Mouse (Mus musculus) thymus, adult 2 months (tissue): ENCODE measurements around the gene Snapc2. TPM values are rescaled to one million over a fixed set of nuclear protein-coding genes. Genes with fewer than 3 reads are reported as not detected.

Source experiments
- DNase-seq: peaks from one replicate; pipeline ENCODE4 v3.0.0; 2021
- H3K27ac ChIP-seq: fragments of 200-500 bp; 2 replicates; pipeline ENCODE4 v1.5.1; 2012; ENCODE audit warnings: low read length, control low read depth; ENCODE audit not compliant: control insufficient read depth, insufficient read depth
- H3K27me3 ChIP-seq: fragments of 200-500 bp; 2 replicates; pipeline ENCODE4 v1.6.1; 2012; ENCODE audit warnings: mild to moderate bottlenecking, low read length, moderate library complexity, mixed read lengths; ENCODE audit not compliant: control insufficient read depth, insufficient read depth
- H3K36me3 ChIP-seq: fragments of 200-500 bp; 2 replicates; pipeline ENCODE4 v1.6.1; 2012; ENCODE audit warnings: mild to moderate bottlenecking, low read length, moderate library complexity; ENCODE audit not compliant: control insufficient read depth, insufficient read depth
- H3K4me1 ChIP-seq: fragments of 200-500 bp; replicated peaks from 2 replicates; pipeline ENCODE4 v1.6.1; 2012; ENCODE audit warnings: low read length; ENCODE audit not compliant: control insufficient read depth, insufficient read depth
- H3K4me3 ChIP-seq: fragments of 200-500 bp; 2 replicates; pipeline ENCODE4 v1.5.1; 2012; ENCODE audit warnings: mild to moderate bottlenecking, low read length, control low read depth, moderate library complexity; ENCODE audit not compliant: control insufficient read depth, insufficient read depth
- CTCF ChIP-seq: fragments of 200-500 bp; IDR thresholded peaks from 2 replicates; pipeline ENCODE4 v1.5.1; 2012; ENCODE audit warnings: mild to moderate bottlenecking, control low read depth, low read length, moderate library complexity, borderline replicate concordance; ENCODE audit not compliant: control insufficient read depth, poor library complexity, insufficient read depth; ENCODE audit errors: extremely low read depth
- POLR2A ChIP-seq: fragments of 200-500 bp; IDR thresholded peaks from 2 replicates; pipeline ENCODE4 v1.6.1; 2012; ENCODE audit warnings: mild to moderate bottlenecking, low read length, control low read depth, moderate library complexity; ENCODE audit not compliant: control insufficient read depth, poor library complexity, insufficient read depth; ENCODE audit errors: extremely low read depth
- WGBS: fragments of 180-500 bp; shearing (Covaris S2); methylation state at CpG from one replicate; pipeline ENCODE4 v1.1.7; 2018; 5-methylcytosine and 5-hydroxymethylcytosine counted together
- polyA plus RNA-seq: library from polyadenylated mRNA; depleted of rRNA; stranded (reverse); fragments of >200 nt; gene quantifications from 2 replicates; pipeline ENCODE4 v1.2.3, GENCODE M21; 2012

Snapc2 gene
- polyA plus RNA-seq, 1 experiment, result 40.8 TPM

DNA sequence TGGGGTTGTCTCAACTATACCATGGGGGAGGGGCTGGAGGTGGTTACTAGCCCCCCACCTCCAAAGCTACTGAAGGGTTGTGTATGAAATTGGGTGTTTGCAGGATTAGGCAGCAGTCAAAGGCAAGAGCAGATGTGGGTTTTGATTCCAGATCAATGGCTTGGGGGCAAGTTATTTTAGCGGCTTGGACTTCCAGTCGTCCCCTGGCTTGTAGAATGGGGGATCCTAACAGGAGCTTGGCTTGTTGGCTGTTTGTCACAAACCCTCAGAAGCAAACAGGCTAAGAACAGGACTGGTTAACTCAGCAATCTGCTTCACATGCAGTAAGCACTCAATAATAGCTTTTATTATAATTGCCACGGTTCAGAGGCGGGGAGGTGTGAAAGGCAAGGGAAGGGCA, 4.5 kb downstream of the Snapc2 start:
- no peak overlapping the region for H3K27ac ChIP-seq
- no peak overlapping the region for H3K4me3 ChIP-seq
- TF ChIP-seq POLR2A (no peak), CTCF (no peak)
- 88% methylated on average over 4 of the region's 4 CpGs for WGBS
- DNase-seq, result no peak
- H3K4me1 ChIP-seq, result peaks cover 11% of the 10 kb centered on the region
- H3K36me3 ChIP-seq, result no peaks in the 10 kb centered on the region
- H3K27me3 ChIP-seq, result no peaks in the 10 kb centered on the region

DNA sequence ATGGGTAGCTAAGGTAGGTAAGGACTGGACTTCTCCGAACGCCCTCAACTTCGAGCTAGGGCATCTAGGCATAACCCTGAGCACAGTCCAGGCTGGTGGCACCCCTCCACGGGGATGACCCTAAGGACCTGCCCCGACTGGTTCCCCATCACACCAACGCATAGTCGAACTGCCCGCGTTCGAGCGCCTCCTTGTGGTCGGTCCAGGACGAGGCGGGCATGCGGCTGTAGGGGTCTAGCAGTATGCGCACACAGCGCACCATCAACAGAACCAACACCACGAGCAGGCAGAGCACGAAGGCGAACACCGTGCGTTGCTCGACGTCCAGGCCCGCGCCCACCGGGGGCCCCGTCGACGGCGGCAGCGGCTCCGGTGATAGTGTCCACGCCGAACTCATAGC, 5.4 kb downstream of the Snapc2 start:
- no peaks in the 10 kb centered on the region for H3K27me3 ChIP-seq
- TF ChIP-seq CTCF (peak; percentile 92), POLR2A (no peak)
- peaks cover 7% of the 10 kb centered on the region for H3K4me1 ChIP-seq
- H3K27ac ChIP-seq, result no peak overlapping the region
- H3K36me3 ChIP-seq, result no peaks in the 10 kb centered on the region
- WGBS, result 6% methylated on average over 35 of the region's 35 CpGs
- H3K4me3 ChIP-seq, result peak overlapping the region; percentile 54
- DNase-seq, result peak; percentile 85

DNA sequence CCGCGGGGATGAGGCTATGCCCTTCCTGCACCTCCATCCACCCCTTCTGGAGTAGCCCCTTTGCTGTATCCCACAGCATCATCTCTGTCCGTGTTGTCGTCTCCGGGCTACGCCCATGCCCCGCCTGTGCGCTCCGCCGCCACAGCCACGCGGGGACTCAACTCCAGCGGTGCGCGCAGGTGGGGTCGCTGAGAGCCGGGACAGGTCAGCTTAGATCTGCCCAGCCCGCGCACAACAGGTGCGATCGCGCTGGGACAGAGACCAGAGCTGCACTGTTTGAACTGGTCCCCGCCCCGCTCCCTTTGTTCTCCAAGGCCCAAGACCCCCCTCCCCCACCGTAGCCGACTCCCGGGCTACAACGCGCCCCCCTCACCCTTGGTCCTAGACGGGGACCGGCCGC, 5.8 kb downstream of the Snapc2 start:
- TF ChIP-seq CTCF (peak; percentile 2; the same call in 1 of the 2 replicates), POLR2A (no peak)
- no peaks in the 10 kb centered on the region for H3K27me3 ChIP-seq
- DNase-seq, result no peak
- peak overlapping the region; percentile 54 for H3K4me3 ChIP-seq
- under 1% methylated on average over 32 of the region's 32 CpGs for WGBS
- no peak overlapping the region for H3K27ac ChIP-seq
- H3K4me1 ChIP-seq, result peaks cover 4% of the 10 kb centered on the region
- H3K36me3 ChIP-seq, result no peaks in the 10 kb centered on the region

DNA sequence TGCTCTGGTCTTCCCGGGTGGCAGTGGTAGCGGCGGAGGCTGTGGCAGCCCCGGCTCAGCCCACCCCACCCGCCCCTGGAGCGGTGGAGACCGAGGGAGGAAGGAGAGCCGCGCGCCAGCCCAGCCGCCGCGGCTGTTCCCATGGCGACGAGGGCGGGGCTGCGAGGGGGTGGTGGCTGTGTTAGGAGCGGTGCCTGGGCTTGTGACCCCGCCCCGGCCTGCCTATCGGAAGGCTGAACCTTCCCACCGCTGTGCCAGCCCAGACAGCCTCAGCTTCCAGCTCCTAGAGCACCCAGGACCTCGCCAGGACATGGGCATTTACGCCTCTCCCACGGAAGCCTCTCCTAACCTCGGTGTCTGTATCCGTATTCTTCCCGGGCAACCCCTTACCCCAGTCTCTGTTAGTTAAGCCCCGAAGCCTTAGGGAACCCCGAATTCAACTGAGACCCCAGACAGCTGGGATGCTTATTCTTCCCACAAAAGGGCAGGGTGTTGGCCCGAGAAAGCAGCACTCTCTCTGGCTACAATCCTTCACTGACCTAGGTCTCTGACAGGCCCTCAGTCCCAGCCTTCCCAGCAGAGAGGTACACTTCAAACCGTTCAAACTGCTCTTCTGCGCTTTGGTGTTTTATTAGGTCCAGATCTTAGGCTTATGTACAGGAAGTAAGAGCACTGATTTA, 6.4 kb downstream of the Snapc2 start, which contains the start of gene Ctxn1:
Ctxn1 (minus strand) TSS at position 150 of the 680 bp plus-strand sequence.
- 13% methylated on average over 33 of the region's 33 CpGs for WGBS
- no peak for TF ChIP-seq POLR2A
- Histone ChIP-seq H3K36me3 (no peaks in the 10 kb centered on the region; the same call in 1 of the 2 replicates), H3K27ac (no peak within 1 kb of the TSS), H3K27me3 (no peaks in the 10 kb centered on the region), H3K4me1 (peaks cover 4% of the 10 kb centered on the region), H3K4me3 (peak within 1 kb of the TSS; percentile 54)
- DNase-seq, result peak; percentile 98

DNA sequence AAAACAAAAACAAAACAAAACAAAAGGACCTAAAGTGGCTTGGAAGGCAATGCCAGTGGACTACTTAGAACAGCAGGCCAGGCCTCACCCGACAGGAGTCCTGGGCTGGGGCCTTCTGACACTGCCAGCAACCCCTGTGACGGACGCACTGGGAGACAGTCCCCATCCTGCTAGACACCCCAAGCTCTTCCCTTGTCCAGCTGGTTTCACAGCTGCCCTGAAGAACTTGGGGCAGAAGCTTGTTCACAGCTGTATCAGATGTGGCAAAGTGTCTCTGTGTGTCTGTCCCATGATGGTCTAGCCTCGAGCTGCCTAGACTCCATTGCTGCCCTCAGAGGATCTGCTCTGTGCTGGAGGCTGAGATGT, 6.9 kb downstream of the Snapc2 start:
- no peaks in the 10 kb centered on the region for H3K27me3 ChIP-seq
- H3K36me3 ChIP-seq, result peaks cover 3% of the 10 kb centered on the region; the same call in 1 of the 2 replicates
- TF ChIP-seq CTCF (no peak), POLR2A (no peak)
- H3K4me1 ChIP-seq, result peaks cover 4% of the 10 kb centered on the region
- H3K4me3 ChIP-seq, result no peak overlapping the region
- 94% methylated on average over 4 of the region's 4 CpGs for WGBS
- no peak for DNase-seq
- H3K27ac ChIP-seq, result no peak overlapping the region

DNA sequence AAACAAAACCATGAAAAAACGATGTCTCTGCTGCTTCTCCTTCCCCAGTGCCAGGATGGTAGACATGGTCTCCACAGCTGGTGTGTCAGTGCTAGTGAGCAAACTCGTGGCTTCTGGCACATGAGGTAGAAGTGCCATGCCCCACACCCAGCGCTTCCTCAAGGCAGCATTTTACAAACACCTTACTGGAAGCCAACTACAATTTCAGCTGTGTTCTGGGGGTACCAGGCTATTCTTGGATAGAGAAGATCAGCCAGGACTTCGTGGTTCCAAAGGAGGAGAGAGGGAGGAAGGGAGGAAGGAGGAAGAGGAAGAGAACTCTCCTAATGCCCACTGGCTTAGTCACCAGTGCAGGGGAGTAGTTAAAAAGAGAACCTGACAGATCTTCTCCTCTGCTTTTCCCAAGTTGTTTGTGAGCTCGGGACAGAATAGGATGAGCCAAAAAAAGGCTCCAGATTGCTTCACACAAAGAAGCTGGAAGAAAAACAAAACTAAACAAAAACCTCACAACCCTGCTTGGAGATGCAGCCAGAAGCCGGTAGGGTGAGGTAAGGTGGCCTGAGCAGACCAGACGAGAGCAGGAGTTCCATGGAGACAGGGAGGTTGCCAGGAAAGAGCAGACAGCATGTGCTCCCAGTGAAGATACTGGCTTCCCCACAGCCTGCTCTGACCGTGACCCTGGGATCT, 10.4 kb downstream of the Snapc2 start:
- 79% methylated on average over 8 of the region's 8 CpGs for WGBS
- H3K27me3 ChIP-seq, result no peaks in the 10 kb centered on the region
- H3K4me1 ChIP-seq, result peaks cover 4% of the 10 kb centered on the region
- TF ChIP-seq POLR2A, result no peak
- TF ChIP-seq CTCF, result no peak
- H3K4me3 ChIP-seq, result no peak overlapping the region
- no peak overlapping the region for H3K27ac ChIP-seq
- no peak for DNase-seq
- H3K36me3 ChIP-seq, result peaks cover 35% of the 10 kb centered on the region
